Mouse (Mus musculus) C2C12 (cell line): ENCODE results near the gene Fntb. TPM values are rescaled to one million over a fixed set of nuclear protein-coding genes. Genes with fewer than 3 reads are reported as not detected.

ENCODE experiments used
- H3K27me3 ChIP-seq: one replicate; pipeline ENCODE4 v1.6.1; 2011; ENCODE audit not compliant: control insufficient read depth, insufficient read depth, insufficient read length
- H3K36me3 ChIP-seq: one replicate; pipeline ENCODE4 v1.6.1; 2011; ENCODE audit not compliant: control insufficient read depth, insufficient read depth
- H3K4me3 ChIP-seq: one replicate; pipeline ENCODE4 v1.5.1; 2011; ENCODE audit warnings: mild to moderate bottlenecking, control low read depth; ENCODE audit not compliant: poor library complexity, insufficient read depth, severe bottlenecking
- H3K79me2 ChIP-seq: one replicate; pipeline ENCODE4 v1.6.1; 2011; ENCODE audit not compliant: control insufficient read depth, insufficient read depth
- H3K79me3 ChIP-seq: one replicate; pipeline ENCODE4 v1.6.1; 2011; ENCODE audit warnings: low read depth, control low read depth
- H3ac ChIP-seq: one replicate; pipeline ENCODE3; 2011; ENCODE audit warnings: low read depth; ENCODE audit not compliant: control insufficient read depth, insufficient read length
- CEBPB ChIP-seq: IDR thresholded peaks from one replicate; pipeline ENCODE4 v1.6.1; 2011; ENCODE audit warnings: low read depth, mild to moderate bottlenecking, control low read depth, moderate library complexity
- CTCF ChIP-seq: IDR thresholded peaks from one replicate; pipeline ENCODE4 v1.5.1; 2011; ENCODE audit not compliant: control insufficient read depth, insufficient read depth, insufficient read length
- FOSL1 ChIP-seq: IDR thresholded peaks from one replicate; pipeline ENCODE4 v1.8.0; 2011; ENCODE audit warnings: mild to moderate bottlenecking, low read length; ENCODE audit not compliant: poor library complexity, insufficient read depth, severe bottlenecking
- MAX ChIP-seq: IDR thresholded peaks from one replicate; pipeline ENCODE4 v1.6.1; 2011; ENCODE audit warnings: mild to moderate bottlenecking, control low read depth
- MYOD1 ChIP-seq: IDR thresholded peaks from one replicate; pipeline ENCODE4 v1.6.1; 2011; ENCODE audit warnings: low read depth; ENCODE audit not compliant: control insufficient read depth, insufficient read length
- MYOG ChIP-seq: IDR thresholded peaks from one replicate; pipeline ENCODE4 v1.6.1; 2011; ENCODE audit not compliant: control insufficient read depth, insufficient read length; ENCODE audit errors: extremely low read depth
- USF1 ChIP-seq: IDR thresholded peaks from one replicate; pipeline ENCODE4 v1.6.1; 2011; ENCODE audit warnings: low read depth, mild to moderate bottlenecking, control low read depth, moderate library complexity
- polyA plus RNA-seq: library from polyadenylated mRNA; unstranded; fragments of >200 nt; fragmentation: generic; extraction: Trizol; gene quantifications from one replicate; pipeline ENCODE4 v1.2.1, GENCODE M21; 2012; ENCODE audit warnings: missing spikeins

Fntb gene
- polyA plus RNA-seq, 1 experiment: 19.6 TPM

GRCm38 (mm10) chr12:76895777-76896176, 130.4 kb downstream of the Fntb start:
- no peaks in the 10 kb centered on the region for H3K27me3 ChIP-seq
- TF ChIP-seq FOSL1 (no peak), USF1 (no peak), MYOD1 (no peak), CTCF (no peak), MYOG (no peak), CEBPB (no peak), MAX (no peak)

GRCm38 (mm10) chr12:76896566-76896965, 131.2 kb downstream of the Fntb start:
- Histone ChIP-seq H3K79me2 (no peaks in the 10 kb centered on the region), H3K79me3 (no peaks in the 10 kb centered on the region), H3K27me3 (no peaks in the 10 kb centered on the region), H3K4me3 (no peak overlapping the region), H3ac (no peak overlapping the region), H3K36me3 (peaks cover 6% of the 10 kb centered on the region)
- no peak for TF ChIP-seq FOSL1
- no peak for TF ChIP-seq CEBPB
- no peak for TF ChIP-seq MYOG
- no peak for TF ChIP-seq CTCF
- TF ChIP-seq USF1: no peak
- TF ChIP-seq MYOD1: no peak
- TF ChIP-seq MAX: no peak

More at GRCm38 (mm10) chr12:76895777-76896176, 130.4 kb downstream of the Fntb start:
- H3K36me3 ChIP-seq: peaks cover 6% of the 10 kb centered on the region
- no peak overlapping the region for H3K4me3 ChIP-seq
- no peaks in the 10 kb centered on the region for H3K79me3 ChIP-seq
- H3ac ChIP-seq: no peak overlapping the region
- H3K79me2 ChIP-seq: no peaks in the 10 kb centered on the region

- Histone ChIP-seq H3K79me2 (no peaks in the 10 kb centered on the region), H3K79me3 (no peaks in the 10 kb centered on the region), H3K36me3 (peaks cover 6% of the 10 kb centered on the region), H3ac (no peak overlapping the region), H3K27me3 (no peaks in the 10 kb centered on the region), H3K4me3 (no peak overlapping the region)
- no peak for TF ChIP-seq MYOD1
- no peak for TF ChIP-seq CTCF
- no peak for TF ChIP-seq MAX
- TF ChIP-seq FOSL1: no peak
- no peak for TF ChIP-seq USF1
- no peak for TF ChIP-seq CEBPB
- TF ChIP-seq MYOG: no peak
These were observed 131.6 kb downstream of the Fntb start for GRCm38 (mm10) chr12:76897006-76897405.

- Histone ChIP-seq H3K36me3 (peaks cover 6% of the 10 kb centered on the region), H3K4me3 (no peak overlapping the region), H3K79me2 (no peaks in the 10 kb centered on the region), H3K27me3 (no peaks in the 10 kb centered on the region), H3ac (no peak overlapping the region), H3K79me3 (no peaks in the 10 kb centered on the region)
- no peak for TF ChIP-seq FOSL1
- no peak for TF ChIP-seq MAX
- TF ChIP-seq CTCF: no peak
- TF ChIP-seq CEBPB: no peak
- no peak for TF ChIP-seq USF1
- no peak for TF ChIP-seq MYOG
- TF ChIP-seq MYOD1: no peak
These were observed 132.8 kb downstream of the Fntb start for GRCm38 (mm10) chr12:76898141-76898540.

GRCm38 (mm10) chr12:76899261-76899975, 134.0 kb downstream of the Fntb start:
- no peak overlapping the region for H3ac ChIP-seq
- H3K36me3 ChIP-seq: peaks cover 6% of the 10 kb centered on the region
- TF ChIP-seq MYOG: no peak
- no peaks in the 10 kb centered on the region for H3K27me3 ChIP-seq
- no peaks in the 10 kb centered on the region for H3K79me3 ChIP-seq
- no peak overlapping the region for H3K4me3 ChIP-seq
- no peaks in the 10 kb centered on the region for H3K79me2 ChIP-seq
